Mouse (Mus musculus) skeletal muscle tissue, adult 2 months (tissue): ENCODE data around the gene Olfr1313.
"Not testable (repeated sequence)": the region's sequence is repeated elsewhere in the genome, so short reads cannot be mapped to it uniquely, and the experiment has no call there.

ENCODE experiments used
- DNase-seq: peaks from one replicate; pipeline ENCODE4 v3.0.0-alpha.2; 2012; ENCODE audit warnings: low read depth, low spot score

Gene Olfr1313

GRCm38 (mm10) chr2:112077743-112078142, at the start of gene Olfr1313:
Olfr1313 (minus strand) TSS chr2:112077843.
- DNase-seq: no peak

DNA sequence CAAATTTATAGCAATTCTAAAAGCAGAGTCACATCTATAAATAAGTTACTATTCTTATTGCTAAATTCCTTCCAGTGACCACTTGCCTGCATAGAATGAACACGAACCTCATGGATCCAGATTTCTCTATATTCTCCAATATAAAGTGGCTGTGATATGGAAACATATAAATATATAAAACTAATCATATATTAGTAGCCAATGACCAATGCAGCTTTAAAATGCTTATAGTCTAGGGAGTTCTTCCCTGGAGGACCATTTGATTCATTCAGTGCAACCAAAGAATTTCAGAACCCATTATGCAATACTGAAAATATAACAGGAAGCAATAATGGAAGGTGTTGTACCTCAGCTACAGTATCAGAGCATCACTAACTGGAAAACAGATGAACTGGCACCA, 37.7 kb upstream of the Olfr1313 start, which contains the start of gene Olfr1315-ps1:
Gene Olfr1315-ps1 (minus strand): TSS at position 101 of the 400 bp plus-strand sequence.
- no peak for DNase-seq

- no peak for DNase-seq
Observed at GRCm38 (mm10) chr2:112096681-112097080, 19.0 kb upstream of the Olfr1313 start, which contains the start of gene Olfr1314. Olfr1314 (minus strand) TSS chr2:112096781.

GRCm38 (mm10) chr2:112050138-112050537, 27.5 kb downstream of the Olfr1313 start, which contains the start of gene Olfr1312:
Olfr1312 (minus strand) TSS chr2:112050238.
- no peak for DNase-seq

DNA sequence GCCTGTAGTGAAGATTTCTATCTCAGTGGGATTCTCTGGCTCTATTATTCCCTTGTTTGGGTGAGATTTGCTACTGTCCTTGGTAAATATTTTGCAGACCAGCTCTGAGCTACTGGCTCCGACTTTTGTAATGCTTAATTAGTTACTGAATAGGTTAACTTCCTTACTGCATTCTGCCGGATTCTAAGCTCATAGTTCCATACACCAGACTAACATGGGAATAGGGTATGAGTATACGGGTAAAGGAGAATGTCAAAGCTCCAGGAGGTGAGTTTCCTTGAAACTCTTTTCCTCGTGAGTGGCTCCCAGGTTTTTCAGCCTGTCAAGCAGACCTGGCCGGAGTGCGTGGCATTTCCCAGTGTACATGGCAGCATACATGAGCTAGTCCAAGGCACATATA, 50.7 kb downstream of the Olfr1313 start:
- not testable (repeated sequence) for DNase-seq

- no peak for DNase-seq
Observed at GRCm38 (mm10) chr2:112024312-112024711, 53.3 kb downstream of the Olfr1313 start, which contains the start of gene Olfr1311. Olfr1311 (minus strand) TSS chr2:112024412.
